Mouse (Mus musculus): Measurements from ENCODE around the gene Bpifa1. TPM values are rescaled to one million over a fixed set of nuclear protein-coding genes. Genes with fewer than 3 reads are reported as not detected.

Bpifa1 gene
- not detected for polyA plus RNA-seq (2012; fragmentation: generic; extraction: Trizol)

DNA sequence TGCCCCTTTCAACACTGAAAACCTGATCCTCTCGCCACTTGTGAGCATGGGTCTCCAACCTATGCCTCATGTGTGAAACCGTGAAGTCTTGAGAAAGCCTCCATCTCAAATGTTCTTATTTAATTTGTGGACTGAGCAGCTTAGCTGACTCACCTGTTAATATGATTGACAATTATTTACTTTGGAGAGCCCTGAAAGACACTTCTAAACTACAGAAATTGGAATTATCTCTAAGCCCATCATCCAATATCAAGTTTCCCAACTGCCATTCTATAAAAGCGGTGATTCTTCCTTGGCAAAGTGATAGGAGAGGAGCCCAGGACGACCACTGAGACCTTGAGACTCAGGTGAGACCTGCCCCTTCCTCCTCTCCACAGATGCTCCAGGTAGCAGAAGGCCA lies at the start of gene Bpifa1:
TSS of gene Bpifa1 (plus strand) at position 301 of the 400 bp plus-strand sequence.
- Histone ChIP-seq H3K36me3 (ENCODE audit: control insufficient read depth, insufficient read depth) (no peaks in the 10 kb centered on the region), H3K79me2 (ENCODE audit: control insufficient read depth, insufficient read depth) (no peaks in the 10 kb centered on the region), H3K4me3 (no peak within 1 kb of the TSS), H3K27me3 (ENCODE audit: control insufficient read depth, insufficient read depth, insufficient read length) (no peaks in the 10 kb centered on the region), H3K4me2 (ENCODE audit: low read depth) (no peak within 1 kb of the TSS), H3ac (ENCODE audit: control insufficient read depth, insufficient read length) (no peak within 1 kb of the TSS)
- TF ChIP-seq TCF3 (IDR thresholded peaks at IDR 0.05; ENCODE audit: insufficient read length, low read depth) (no peak), USF1 (IDR thresholded peaks at IDR 0.05; ENCODE audit: low read depth) (no peak), MYOG (IDR thresholded peaks at IDR 0.05; ENCODE audit: control insufficient read depth in 1 of 3, insufficient read depth in 1 of 3, insufficient read length in 2 of 3, low read depth in 2 of 3) (no peak), POLR2AphosphoS2 (IDR thresholded peaks at IDR 0.05; ENCODE audit: insufficient read length, low read depth) (no peak), SRF (IDR thresholded peaks at IDR 0.05; ENCODE audit: control insufficient read depth, insufficient read length, low read depth) (no peak), MAX (IDR thresholded peaks at IDR 0.05; ENCODE audit: low read depth) (no peak), TCF12 (IDR thresholded peaks at IDR 0.05; ENCODE audit: insufficient read depth, poor library complexity, severe bottlenecking) (no peak), REST (IDR thresholded peaks at IDR 0.05; ENCODE audit: insufficient read depth, insufficient read length) (no peak), CEBPB (IDR thresholded peaks at IDR 0.05; ENCODE audit: insufficient read depth, poor library complexity, severe bottlenecking) (no peak), POLR2A (IDR thresholded peaks at IDR 0.05; ENCODE audit: insufficient read length, low read depth) (no peak), E2F4 (IDR thresholded peaks at IDR 0.05; ENCODE audit: insufficient read depth) (no peak), MYOD1 (IDR thresholded peaks at IDR 0.05; ENCODE audit: control insufficient read depth in 1 of 3, insufficient read length in 2 of 3, low read depth in 2 of 3) (no peak)

DNA sequence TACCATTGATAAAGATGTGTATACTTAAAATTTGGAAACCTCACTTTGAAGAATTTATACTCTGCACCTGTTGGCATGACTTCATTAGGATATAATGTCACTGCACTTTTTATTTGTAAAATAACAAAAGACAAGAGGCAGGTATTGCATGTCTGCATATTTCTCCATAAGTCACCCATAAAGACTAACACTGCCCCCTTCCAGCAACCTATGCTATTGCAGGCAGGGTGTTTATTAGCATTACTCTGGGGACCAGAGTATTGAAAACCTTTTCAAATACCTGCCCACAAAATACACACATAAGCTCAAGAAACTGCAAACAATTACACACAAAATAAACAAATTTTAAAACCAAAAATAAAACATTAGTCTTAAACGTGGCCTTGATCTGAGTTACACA lies 44.9 kb upstream of the Bpifa1 start:
- H3K27me3 ChIP-seq (ENCODE audit: control insufficient read depth, insufficient read depth, insufficient read length): no peaks in the 10 kb centered on the region
- H3K36me3 ChIP-seq (ENCODE audit: control insufficient read depth, insufficient read depth): no peaks in the 10 kb centered on the region
- no peak for TF ChIP-seq POLR2AphosphoS2 (IDR thresholded peaks at IDR 0.05; ENCODE audit: insufficient read length, low read depth)
- no peak for TF ChIP-seq MYOG (IDR thresholded peaks at IDR 0.05; ENCODE audit: control insufficient read depth in 1 of 3, insufficient read depth in 1 of 3, insufficient read length in 2 of 3, low read depth in 2 of 3)
- TF ChIP-seq TCF3 (IDR thresholded peaks at IDR 0.05; ENCODE audit: insufficient read length, low read depth): no peak
- no peak for TF ChIP-seq E2F4 (IDR thresholded peaks at IDR 0.05; ENCODE audit: insufficient read depth)
- TF ChIP-seq TCF12 (IDR thresholded peaks at IDR 0.05; ENCODE audit: insufficient read depth, poor library complexity, severe bottlenecking): no peak
- TF ChIP-seq CEBPB (IDR thresholded peaks at IDR 0.05; ENCODE audit: insufficient read depth, poor library complexity, severe bottlenecking): no peak
- no peak for TF ChIP-seq MYOD1 (IDR thresholded peaks at IDR 0.05; ENCODE audit: control insufficient read depth in 1 of 3, insufficient read length in 2 of 3, low read depth in 2 of 3)
- no peak overlapping the region for H3K4me2 ChIP-seq (ENCODE audit: low read depth)
- H3ac ChIP-seq (ENCODE audit: control insufficient read depth, insufficient read length): no peak overlapping the region
- no peaks in the 10 kb centered on the region for H3K79me2 ChIP-seq (ENCODE audit: control insufficient read depth, insufficient read depth)
- H3K4me3 ChIP-seq: no peak overlapping the region

DNA sequence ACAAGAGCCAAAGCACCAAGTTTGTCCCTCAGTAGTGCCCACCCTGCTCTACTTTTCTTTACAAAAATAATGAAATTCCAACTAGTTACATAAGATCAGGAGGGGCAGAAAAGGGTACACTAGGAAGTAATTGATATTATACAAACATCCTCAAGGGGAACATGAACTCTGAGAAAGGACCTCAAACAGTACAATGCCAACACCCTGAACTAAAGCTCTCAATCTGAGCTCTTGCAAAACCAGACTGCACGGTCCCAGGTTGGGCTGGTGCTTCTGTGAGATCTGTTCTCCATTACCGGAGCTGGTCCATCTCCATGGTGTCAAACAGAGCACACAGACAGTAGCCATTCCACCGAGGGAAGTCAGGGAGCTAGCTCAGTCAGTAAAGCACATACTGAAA lies 25.3 kb upstream of the Bpifa1 start:
- Histone ChIP-seq H3K36me3 (ENCODE audit: control insufficient read depth, insufficient read depth) (no peaks in the 10 kb centered on the region), H3K27me3 (ENCODE audit: control insufficient read depth, insufficient read depth, insufficient read length) (no peaks in the 10 kb centered on the region), H3K4me3 (no peak overlapping the region), H3K4me2 (ENCODE audit: low read depth) (no peak overlapping the region), H3K79me2 (ENCODE audit: control insufficient read depth, insufficient read depth) (no peaks in the 10 kb centered on the region), H3ac (ENCODE audit: control insufficient read depth, insufficient read length) (no peak overlapping the region)
- no peak for TF ChIP-seq TCF3 (IDR thresholded peaks at IDR 0.05; ENCODE audit: insufficient read length, low read depth)
- TF ChIP-seq E2F4 (IDR thresholded peaks at IDR 0.05; ENCODE audit: insufficient read depth): no peak
- TF ChIP-seq REST (IDR thresholded peaks at IDR 0.05; ENCODE audit: insufficient read depth, insufficient read length): no peak
- no peak for TF ChIP-seq CEBPB (IDR thresholded peaks at IDR 0.05; ENCODE audit: insufficient read depth, poor library complexity, severe bottlenecking)
- TF ChIP-seq POLR2A (IDR thresholded peaks at IDR 0.05; ENCODE audit: insufficient read length, low read depth): no peak

DNA sequence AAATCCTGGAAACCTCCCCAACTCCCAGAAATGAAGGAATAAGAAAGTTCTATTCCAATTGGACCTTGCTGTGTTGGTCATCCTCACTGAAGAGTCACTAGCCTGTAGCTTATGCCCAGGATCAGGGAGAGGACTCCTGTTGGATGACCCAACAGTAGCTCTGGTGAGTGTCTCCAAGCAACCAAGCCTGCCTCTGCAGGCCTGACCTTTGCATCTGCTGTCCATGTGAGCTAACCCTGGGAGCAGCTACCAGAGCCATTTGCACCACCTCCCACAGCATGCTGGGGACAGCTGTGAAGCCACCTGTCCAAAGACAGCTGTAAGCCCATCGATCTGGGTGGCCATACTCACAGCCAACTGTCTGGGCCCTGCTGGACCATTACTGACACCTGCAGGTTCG lies 12.6 kb upstream of the Bpifa1 start, which contains the start of gene Bpifa3:
TSS of gene Bpifa3 (plus strand) at position 217 of the 400 bp plus-strand sequence.
- Histone ChIP-seq H3ac (ENCODE audit: control insufficient read depth, insufficient read length) (no peak within 1 kb of the TSS), H3K79me2 (ENCODE audit: control insufficient read depth, insufficient read depth) (no peaks in the 10 kb centered on the region), H3K4me3 (no peak within 1 kb of the TSS), H3K27me3 (ENCODE audit: control insufficient read depth, insufficient read depth, insufficient read length) (no peaks in the 10 kb centered on the region), H3K36me3 (ENCODE audit: control insufficient read depth, insufficient read depth) (no peaks in the 10 kb centered on the region), H3K4me2 (ENCODE audit: low read depth) (no peak within 1 kb of the TSS)
- TF ChIP-seq CEBPB (IDR thresholded peaks at IDR 0.05; ENCODE audit: insufficient read depth, poor library complexity, severe bottlenecking): no peak
- TF ChIP-seq POLR2AphosphoS2 (IDR thresholded peaks at IDR 0.05; ENCODE audit: insufficient read length, low read depth): no peak
- TF ChIP-seq MYOG (IDR thresholded peaks at IDR 0.05; ENCODE audit: control insufficient read depth in 1 of 3, insufficient read depth in 1 of 3, insufficient read length in 2 of 3, low read depth in 2 of 3): peak in 1 of 3 experiments; percentile 32
- TF ChIP-seq USF1 (IDR thresholded peaks at IDR 0.05; ENCODE audit: low read depth): no peak
- TF ChIP-seq TCF3 (IDR thresholded peaks at IDR 0.05; ENCODE audit: insufficient read length, low read depth): peak; percentile 5
- no peak for TF ChIP-seq POLR2A (IDR thresholded peaks at IDR 0.05; ENCODE audit: insufficient read length, low read depth)
- no peak for TF ChIP-seq SRF (IDR thresholded peaks at IDR 0.05; ENCODE audit: control insufficient read depth, insufficient read length, low read depth)
- TF ChIP-seq MAX (IDR thresholded peaks at IDR 0.05; ENCODE audit: low read depth): no peak
- no peak for TF ChIP-seq MYOD1 (IDR thresholded peaks at IDR 0.05; ENCODE audit: control insufficient read depth in 1 of 3, insufficient read length in 2 of 3, low read depth in 2 of 3)
- no peak for TF ChIP-seq TCF12 (IDR thresholded peaks at IDR 0.05; ENCODE audit: insufficient read depth, poor library complexity, severe bottlenecking)

DNA sequence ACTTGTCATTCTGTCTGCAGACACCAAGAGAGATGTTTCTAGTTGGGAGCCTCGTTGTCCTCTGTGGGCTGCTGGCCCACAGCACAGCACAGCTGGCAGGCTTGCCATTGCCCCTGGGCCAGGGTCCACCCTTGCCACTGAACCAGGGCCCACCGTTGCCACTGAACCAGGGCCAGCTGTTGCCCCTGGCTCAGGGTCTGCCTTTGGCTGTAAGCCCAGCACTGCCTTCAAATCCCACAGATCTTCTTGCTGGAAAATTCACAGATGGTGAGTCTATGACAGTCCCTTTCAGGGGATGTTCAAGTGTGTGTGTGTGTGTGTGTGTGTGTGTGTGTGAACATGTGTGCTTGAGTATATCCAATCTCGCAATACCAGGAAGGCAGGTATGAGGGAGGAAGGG lies 1.1 kb downstream of the Bpifa1 start:
- Histone ChIP-seq H3K27me3 (ENCODE audit: control insufficient read depth, insufficient read depth, insufficient read length) (no peaks in the 10 kb centered on the region), H3K79me2 (ENCODE audit: control insufficient read depth, insufficient read depth) (no peaks in the 10 kb centered on the region), H3K4me2 (ENCODE audit: low read depth) (no peak overlapping the region), H3K36me3 (ENCODE audit: control insufficient read depth, insufficient read depth) (no peaks in the 10 kb centered on the region), H3ac (ENCODE audit: control insufficient read depth, insufficient read length) (no peak overlapping the region), H3K4me3 (no peak overlapping the region)
- TF ChIP-seq MYOG (IDR thresholded peaks at IDR 0.05; ENCODE audit: control insufficient read depth in 1 of 3, insufficient read depth in 1 of 3, insufficient read length in 2 of 3, low read depth in 2 of 3) (no peak), POLR2AphosphoS2 (IDR thresholded peaks at IDR 0.05; ENCODE audit: insufficient read length, low read depth) (no peak), USF1 (IDR thresholded peaks at IDR 0.05; ENCODE audit: low read depth) (no peak), TCF12 (IDR thresholded peaks at IDR 0.05; ENCODE audit: insufficient read depth, poor library complexity, severe bottlenecking) (no peak), MYOD1 (IDR thresholded peaks at IDR 0.05; ENCODE audit: control insufficient read depth in 1 of 3, insufficient read length in 2 of 3, low read depth in 2 of 3) (no peak), E2F4 (IDR thresholded peaks at IDR 0.05; ENCODE audit: insufficient read depth) (no peak), MAX (IDR thresholded peaks at IDR 0.05; ENCODE audit: low read depth) (no peak), POLR2A (IDR thresholded peaks at IDR 0.05; ENCODE audit: insufficient read length, low read depth) (no peak), SRF (IDR thresholded peaks at IDR 0.05; ENCODE audit: control insufficient read depth, insufficient read length, low read depth) (no peak), REST (IDR thresholded peaks at IDR 0.05; ENCODE audit: insufficient read depth, insufficient read length) (no peak), CEBPB (IDR thresholded peaks at IDR 0.05; ENCODE audit: insufficient read depth, poor library complexity, severe bottlenecking) (no peak), TCF3 (IDR thresholded peaks at IDR 0.05; ENCODE audit: insufficient read length, low read depth) (no peak)

All from myocyte (in vitro differentiated cells).